Mouse (Mus musculus) lung, postnatal 0 days (tissue): ENCODE data around the gene Gm3594. TPM values are rescaled to one million over a fixed set of nuclear protein-coding genes. Genes with fewer than 3 reads are reported as not detected.
"Not testable (repeated sequence)": the region's sequence is repeated elsewhere in the genome, so short reads cannot be mapped to it uniquely, and the experiment has no call there.

ENCODE experiments used
- ATAC-seq: fragments of 200-750 bp; cut with Nextera tagmentation; 2 replicates; pipeline ENCODE4 v1.8.0; 2017; ENCODE audit warnings: moderate library complexity
- DNase-seq: peaks from one replicate; pipeline ENCODE4 v3.0.0-alpha.2; 2016; ENCODE audit warnings: low spot score
- H3K27ac ChIP-seq: fragments of 300-500 bp; sonication (generic); 2 replicates; pipeline ENCODE4 v1.5.1; 2014; ENCODE audit warnings: antibody characterized with exemption, mild to moderate bottlenecking, low read length, mixed read lengths
- H3K27me3 ChIP-seq: fragments of 300-500 bp; sonication (generic); replicated peaks from 2 replicates; pipeline ENCODE4 v1.6.1; 2014; ENCODE audit warnings: low read length, mixed read lengths; ENCODE audit not compliant: insufficient read depth
- H3K36me3 ChIP-seq: fragments of 300-500 bp; sonication (generic); 2 replicates; pipeline ENCODE4 v1.6.1; 2014; ENCODE audit warnings: low read length, mixed read lengths; ENCODE audit not compliant: insufficient read depth
- H3K4me1 ChIP-seq: fragments of 300-500 bp; sonication (generic); 2 replicates; pipeline ENCODE4 v1.6.1; 2014; ENCODE audit warnings: antibody characterized with exemption, low read depth, low read length, mixed read lengths; ENCODE audit not compliant: insufficient read depth
- H3K4me2 ChIP-seq: fragments of 300-500 bp; sonication (generic); replicated peaks from 2 replicates; pipeline ENCODE4 v1.6.1; 2014; ENCODE audit warnings: low read depth, mild to moderate bottlenecking, low read length, moderate library complexity, mixed read lengths
- H3K4me3 ChIP-seq: fragments of 300-500 bp; sonication (generic); 2 replicates; pipeline ENCODE4 v1.5.1; 2014; ENCODE audit warnings: low read depth, low read length
- H3K9ac ChIP-seq: fragments of 300-500 bp; sonication (generic); replicated peaks from 2 replicates; pipeline ENCODE4 v1.6.1; 2014; ENCODE audit warnings: low read depth, mild to moderate bottlenecking
- H3K9me3 ChIP-seq: fragments of 300-500 bp; sonication (generic); 2 replicates; pipeline ENCODE4 v1.6.1; 2016; ENCODE audit warnings: low read length, mixed read lengths
- WGBS: fragments of 180-500 bp; shearing (Covaris S2); extraction: QIAGEN DNeasy Blood & Tissue Kit; methylation state at CpG from one replicate; pipeline ENCODE4 v1.1.7; 2014; 5-methylcytosine and 5-hydroxymethylcytosine counted together
- polyA plus RNA-seq: library from polyadenylated mRNA; unstranded; fragments of >200 nt; fragmentation: Nextera tagmentation; extraction: Ambion mirVana; gene quantifications from 2 replicates; pipeline ENCODE4 v1.2.1, GENCODE M21; 2015

The Gm3594 gene
- polyA plus RNA-seq, 1 experiment from 2014 or later = not detected

GRCm38 (mm10) chr14:6390219-6390618 lies 54.2 kb downstream of the Gm3594 start, which contains the start of gene Gm16440:
Gene Gm16440, minus strand, starts transcription at chr14:6390319.
- ATAC-seq, H3K9ac ChIP-seq, H3K4me2 ChIP-seq, H3K4me1 ChIP-seq, H3K36me3 ChIP-seq, H3K27me3 ChIP-seq, H3K9me3 ChIP-seq, H3K27ac ChIP-seq, H3K4me3 ChIP-seq, DNase-seq: not testable (repeated sequence)
- 75% methylated on average over 2 of the region's 4 CpGs for WGBS

Other genes with a start within 250 kb of the Gm3594 start
- gene Gm21560, start 225.3 kb downstream of the Gm3594 start, polyA plus RNA-seq = not detected in 2 replicates
- 0.19 and 0.39 TPM in 2 replicates for gene Gm3411, start 157.4 kb downstream of the Gm3594 start, polyA plus RNA-seq
- gene Gm21103, start 139.8 kb downstream of the Gm3594 start, polyA plus RNA-seq = not detected in 2 replicates
- not detected in 2 replicates for gene Gm3618, start 100.9 kb downstream of the Gm3594 start, polyA plus RNA-seq
- gene Gm16440, start 54.3 kb downstream of the Gm3594 start, polyA plus RNA-seq = not detected in 2 replicates
- 0.20 TPM in 1 of 2 replicates, not detected in the other for gene Gm3591, start 32.1 kb downstream of the Gm3594 start, polyA plus RNA-seq
- not detected in 2 replicates for gene Gm8356, start 92.7 kb upstream of the Gm3594 start, polyA plus RNA-seq
- gene Gm3629, start 146.0 kb upstream of the Gm3594 start, polyA plus RNA-seq = 0.17 TPM in 1 of 2 replicates, not detected in the other
- not detected in 2 replicates for gene Gm3460, start 177.8 kb upstream of the Gm3594 start, polyA plus RNA-seq
- gene Gm10251, start 239.6 kb upstream of the Gm3594 start, polyA plus RNA-seq = not detected in 2 replicates